Mouse (Mus musculus): ENCODE data around the gene Acadvl. TPM values are rescaled to one million over a fixed set of nuclear protein-coding genes. Genes with fewer than 3 reads are reported as not detected.

Acadvl gene
- 10 to 100 TPM; 56.4 to 67.1 TPM for total RNA-seq (2021)
- long read RNA-seq, transcript Acadvl-202 (20 exons, 2,168 nt) = major isoform, 57 of 77 reads
- long read RNA-seq, partial matches to known transcripts = 2 of 77 reads
- long read RNA-seq, other reads (novel, unspliced or antisense) = 15 of 77 reads

- DNase-seq (ENCODE audit: low spot score in 2 of 2) = peak; percentile 81 to 92
Observed at GRCm38 (mm10) chr11:70014880-70015558, at the start of gene Acadvl. TSS of gene Acadvl (minus strand) at chr11:70015411.

GRCm38 (mm10) chr11:70063053-70063452 lies 47.8 kb upstream of the Acadvl start:
- DNase-seq (ENCODE audit: low spot score in 2 of 2) = no peak

GRCm38 (mm10) chr11:70059930-70060329 lies 44.7 kb upstream of the Acadvl start:
- DNase-seq (ENCODE audit: low spot score in 2 of 2) = no peak

- DNase-seq (ENCODE audit: low spot score in 2 of 2) = no peak
Observed at GRCm38 (mm10) chr11:70057805-70058204, 42.6 kb upstream of the Acadvl start.

- peak in 1 of 2 experiments; percentile 71 for DNase-seq (ENCODE audit: low spot score in 2 of 2)
Observed at GRCm38 (mm10) chr11:70055618-70056214, 40.5 kb upstream of the Acadvl start.

- no peak for DNase-seq (ENCODE audit: low spot score in 2 of 2)
Observed at GRCm38 (mm10) chr11:70053898-70054570, 38.8 kb upstream of the Acadvl start, which contains the start of gene Asgr1. TSS of gene Asgr1 (plus strand) at chr11:70054085.

- no peak for DNase-seq (ENCODE audit: low spot score in 2 of 2)
Observed at GRCm38 (mm10) chr11:70053156-70053555, 37.9 kb upstream of the Acadvl start.

- DNase-seq (ENCODE audit: low spot score in 2 of 2) = no peak
Observed at GRCm38 (mm10) chr11:70049816-70050215, 34.6 kb upstream of the Acadvl start.

GRCm38 (mm10) chr11:70049366-70049765 lies 34.2 kb upstream of the Acadvl start:
- DNase-seq (ENCODE audit: low spot score in 2 of 2) = no peak

- DNase-seq (ENCODE audit: low spot score in 2 of 2) = no peak
Observed at GRCm38 (mm10) chr11:70045435-70045834, 30.2 kb upstream of the Acadvl start.

GRCm38 (mm10) chr11:70043665-70044064 lies 28.5 kb upstream of the Acadvl start:
- no peak for DNase-seq (ENCODE audit: low spot score in 2 of 2)

GRCm38 (mm10) chr11:70042309-70043085 lies 27.3 kb upstream of the Acadvl start:
- no peak for DNase-seq (ENCODE audit: low spot score in 2 of 2)

GRCm38 (mm10) chr11:70040184-70040583 lies 25.0 kb upstream of the Acadvl start:
- DNase-seq (ENCODE audit: low spot score in 2 of 2) = no peak

GRCm38 (mm10) chr11:70039631-70040030 lies 24.4 kb upstream of the Acadvl start:
- DNase-seq (ENCODE audit: low spot score in 2 of 2) = no peak

GRCm38 (mm10) chr11:70038174-70038573 lies 23.0 kb upstream of the Acadvl start:
- DNase-seq (ENCODE audit: low spot score in 2 of 2) = no peak

GRCm38 (mm10) chr11:70031321-70031670 lies 16.1 kb upstream of the Acadvl start:
- DNase-seq (ENCODE audit: low spot score in 2 of 2) = no peak

- no peak for DNase-seq (ENCODE audit: low spot score in 2 of 2)
Observed at GRCm38 (mm10) chr11:70030651-70031320, 15.6 kb upstream of the Acadvl start.

- DNase-seq (ENCODE audit: low spot score in 2 of 2) = no peak
Observed at GRCm38 (mm10) chr11:70029829-70030550, 14.8 kb upstream of the Acadvl start.

GRCm38 (mm10) chr11:70029130-70029801 lies 14.1 kb upstream of the Acadvl start:
- DNase-seq (ENCODE audit: low spot score in 2 of 2) = peak; percentile 85 to 88
